Mouse (Mus musculus): ENCODE results near the gene St8sia4.
"Not testable (repeated sequence)": the region's sequence is repeated elsewhere in the genome, so short reads cannot be mapped to it uniquely, and the experiment has no call there.

Gene St8sia4

DNA sequence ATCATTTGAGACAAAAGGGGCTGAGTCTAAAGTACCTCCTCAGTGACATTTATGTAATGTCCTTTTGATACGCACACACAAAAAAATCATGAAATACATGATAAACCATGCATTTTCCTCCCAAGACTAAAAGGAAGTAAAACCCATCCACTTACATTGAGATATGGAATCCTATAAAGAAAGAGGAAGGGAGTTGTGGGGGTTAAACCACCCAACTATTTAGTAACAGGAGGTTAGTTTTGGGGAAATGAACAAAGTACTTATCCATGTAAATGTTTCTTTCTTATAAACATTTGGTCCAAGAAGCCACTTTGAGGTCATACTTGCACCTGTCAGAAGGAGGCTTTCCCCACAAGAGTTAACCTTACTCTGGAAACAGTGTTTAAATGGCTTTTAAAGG, 69.3 kb downstream of the St8sia4 start:
- intact Hi-C loops (cut with DNase I) = no loop called here

DNA sequence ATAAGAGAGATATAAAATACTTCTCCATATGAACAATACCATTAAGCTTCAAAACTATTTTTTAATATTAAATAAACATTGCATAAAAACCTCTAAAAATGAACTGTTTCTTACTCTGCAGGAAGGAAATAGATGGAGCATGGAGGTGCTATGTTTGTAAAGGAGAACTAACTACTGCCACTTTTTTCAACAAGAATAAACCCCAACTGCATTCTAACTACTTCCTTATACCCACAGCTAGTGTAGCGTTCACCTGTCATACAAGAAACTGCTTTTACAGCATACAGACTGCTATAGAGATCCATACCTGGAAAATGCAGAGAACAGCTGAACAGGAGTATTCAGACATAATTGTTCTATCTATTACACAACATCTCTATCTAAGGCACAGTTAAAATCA, 70.5 kb downstream of the St8sia4 start:
- intact Hi-C loops (cut with DNase I) = no loop called here

DNA sequence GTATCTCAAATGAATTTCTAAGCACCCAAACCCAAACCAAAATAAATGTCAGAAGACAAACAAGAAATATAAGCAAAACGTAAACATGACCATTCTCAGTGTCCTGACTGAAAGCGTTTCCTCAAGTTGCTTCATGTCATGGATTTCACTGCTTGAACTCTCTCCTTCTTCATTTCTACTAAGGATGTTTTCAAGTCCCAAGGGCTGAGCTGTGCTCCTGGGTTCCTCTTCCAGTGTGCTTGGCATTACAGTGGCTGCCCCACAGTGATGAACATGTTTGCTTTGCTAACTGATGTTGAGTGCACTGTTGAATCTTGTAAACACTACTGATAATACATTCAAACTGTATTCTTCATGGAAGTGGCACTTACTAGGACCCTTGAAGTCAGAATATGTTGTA, 76.3 kb downstream of the St8sia4 start:
- intact Hi-C loops (cut with DNase I) = no loop called here

DNA sequence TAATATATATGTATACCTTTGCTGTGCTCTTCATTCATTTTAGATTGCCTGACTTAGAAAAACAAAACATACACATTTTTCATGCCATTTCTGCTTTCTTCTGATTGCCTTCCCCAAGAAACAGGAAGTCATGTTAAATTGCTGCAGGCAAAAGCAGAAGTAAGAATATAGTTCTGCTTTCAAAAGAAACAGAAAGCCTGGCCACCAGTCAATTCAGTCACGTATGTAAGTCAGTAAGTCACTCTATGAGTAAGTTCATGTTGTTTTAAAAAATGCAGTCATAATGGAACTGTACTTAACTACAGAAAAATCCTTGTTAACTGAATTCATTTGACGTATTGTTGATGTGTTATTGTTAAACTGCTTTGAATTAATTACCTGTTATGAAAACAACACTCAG, 77.3 kb downstream of the St8sia4 start:
- intact Hi-C loops (cut with DNase I) = no loop called here

DNA sequence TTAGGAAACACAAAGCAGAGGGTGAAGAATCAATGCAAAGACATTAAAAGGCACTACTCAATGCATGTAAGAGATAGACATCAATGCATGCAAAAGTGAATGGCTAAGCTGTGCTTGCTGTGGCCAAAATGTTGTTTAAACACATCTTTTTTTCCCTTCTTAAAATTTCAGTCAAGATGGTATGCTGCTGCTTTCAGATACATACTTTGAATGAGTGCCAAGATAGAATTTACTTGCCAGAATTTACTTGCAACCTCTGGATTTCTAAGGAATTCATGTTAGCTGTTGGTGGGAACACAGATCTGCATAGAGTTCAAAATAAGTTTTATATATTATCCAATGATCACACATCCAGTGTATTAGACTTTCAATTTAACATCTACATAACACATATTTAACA, 77.9 kb downstream of the St8sia4 start:
- intact Hi-C loops (cut with DNase I) = no loop called here

DNA sequence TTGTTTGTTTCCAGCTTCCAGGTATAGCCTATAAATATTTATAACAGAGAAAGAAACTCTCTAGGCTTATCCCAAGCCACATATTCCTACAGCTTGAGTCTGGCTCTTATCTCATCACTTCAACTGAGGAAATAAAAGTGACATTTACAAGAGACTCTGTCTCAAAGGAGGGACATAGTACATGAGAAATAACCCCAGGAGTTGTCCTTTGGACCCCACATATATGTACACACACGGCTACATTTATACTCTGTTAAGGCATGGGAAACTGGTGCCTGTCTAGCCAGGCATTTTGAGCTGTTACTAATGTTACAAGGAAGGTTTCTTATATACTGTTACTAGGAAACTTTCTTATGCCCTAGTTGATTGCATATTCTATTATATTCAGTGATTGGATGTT, 84.1 kb downstream of the St8sia4 start:
- intact Hi-C loops (cut with DNase I) = no loop called here

DNA sequence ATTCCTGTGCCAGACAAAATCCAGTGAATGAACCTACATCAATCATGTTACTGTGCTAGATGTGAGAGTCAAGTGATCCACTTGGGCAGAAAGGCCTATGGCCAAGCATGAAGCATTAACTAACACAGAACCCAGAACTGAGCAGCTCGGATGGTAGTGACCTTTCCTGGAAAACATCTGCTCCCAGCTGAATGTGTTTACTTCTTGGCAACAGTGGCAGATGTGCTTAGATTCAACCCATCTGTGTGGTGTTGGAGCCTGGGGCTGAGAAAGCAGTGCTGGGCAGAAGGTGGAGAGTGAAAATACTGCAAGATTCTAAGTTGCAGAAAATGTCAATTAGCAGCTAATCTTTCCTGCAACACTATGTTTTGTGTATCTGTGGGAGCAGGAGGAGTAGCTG, 85.1 kb downstream of the St8sia4 start:
- intact Hi-C loops (cut with DNase I) = no loop called here

DNA sequence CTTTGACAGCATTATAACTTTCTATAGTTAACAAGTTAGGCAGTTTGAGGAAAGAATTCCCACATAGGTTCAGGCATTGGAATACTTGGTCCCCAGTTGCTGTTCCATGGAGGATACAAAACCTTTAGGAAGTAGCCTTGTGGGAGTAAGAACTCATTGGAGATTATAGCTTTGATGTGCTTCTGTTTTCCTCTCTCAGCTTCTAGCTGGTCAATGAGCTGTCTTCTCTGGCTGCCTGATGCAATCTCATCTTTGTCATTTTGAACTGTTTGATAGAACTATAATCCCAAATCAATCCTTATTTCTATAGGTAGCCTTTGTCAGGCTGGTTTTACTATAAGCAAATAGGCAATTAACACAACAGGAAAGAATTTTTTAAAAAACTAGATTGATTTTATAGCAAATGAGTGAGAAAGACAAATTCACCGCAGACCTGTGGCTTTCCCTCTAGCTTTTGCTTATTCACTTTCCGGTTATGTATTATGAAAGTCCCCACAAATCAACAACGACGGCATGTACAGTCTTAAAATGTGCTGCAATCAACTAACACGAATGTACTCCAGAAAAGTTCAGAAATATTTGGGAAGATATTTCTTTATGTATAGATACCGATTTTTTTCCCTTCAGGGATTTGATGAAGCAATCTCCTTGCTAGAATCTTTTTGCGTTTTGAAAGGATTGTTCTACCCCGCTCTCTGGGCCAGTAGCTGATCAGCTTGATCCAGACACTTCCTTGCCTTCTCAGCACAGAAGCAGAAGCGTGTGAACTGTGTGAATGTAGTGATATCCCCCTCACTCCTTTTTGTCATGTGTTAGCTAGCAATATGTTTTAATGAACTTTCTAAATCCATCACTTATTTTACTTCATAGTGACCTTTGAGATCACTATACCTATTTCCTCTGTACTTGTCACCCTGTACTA, 94.5 kb downstream of the St8sia4 start:
- intact Hi-C loops (cut with DNase I) = no loop called here

DNA sequence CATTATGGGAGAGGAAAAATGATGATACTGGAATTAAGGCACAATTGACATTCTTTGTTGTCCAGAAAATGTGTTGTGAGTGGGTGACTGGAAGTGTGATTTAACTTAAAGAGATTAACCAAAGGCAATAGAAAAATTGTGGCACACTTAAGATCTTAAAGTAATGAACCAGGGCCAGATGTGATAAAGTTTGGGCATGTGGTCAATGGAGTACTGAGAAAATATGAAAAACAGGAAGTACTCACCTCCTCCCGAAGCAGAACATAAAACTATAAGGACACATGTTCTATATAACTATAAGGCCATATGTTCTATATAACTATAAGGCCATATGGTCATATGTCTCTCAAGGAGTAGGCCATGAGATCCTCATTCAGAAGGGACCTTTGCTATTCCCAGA, 96.3 kb downstream of the St8sia4 start:
- intact Hi-C loops (cut with DNase I) = no loop called here

DNA sequence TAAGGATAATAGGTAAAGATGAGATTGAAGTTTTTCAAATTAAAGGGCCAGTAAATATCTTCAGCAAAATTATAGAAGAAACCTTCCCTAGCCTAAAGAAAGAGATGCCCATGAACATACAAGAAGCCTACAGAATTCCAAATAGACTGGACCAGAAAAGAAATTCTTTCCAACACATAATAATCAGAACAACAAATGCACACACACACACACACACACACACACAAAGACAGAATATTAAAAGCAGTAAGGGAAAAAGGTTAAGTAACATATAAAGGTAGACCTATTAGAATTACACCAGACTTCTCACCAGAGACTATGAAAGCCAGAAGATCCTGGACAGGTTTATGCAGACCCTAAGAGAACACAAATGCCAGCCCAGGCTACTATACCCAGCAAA, 112.8 kb downstream of the St8sia4 start:
- intact Hi-C loops (cut with DNase I) = not testable (repeated sequence)

DNA sequence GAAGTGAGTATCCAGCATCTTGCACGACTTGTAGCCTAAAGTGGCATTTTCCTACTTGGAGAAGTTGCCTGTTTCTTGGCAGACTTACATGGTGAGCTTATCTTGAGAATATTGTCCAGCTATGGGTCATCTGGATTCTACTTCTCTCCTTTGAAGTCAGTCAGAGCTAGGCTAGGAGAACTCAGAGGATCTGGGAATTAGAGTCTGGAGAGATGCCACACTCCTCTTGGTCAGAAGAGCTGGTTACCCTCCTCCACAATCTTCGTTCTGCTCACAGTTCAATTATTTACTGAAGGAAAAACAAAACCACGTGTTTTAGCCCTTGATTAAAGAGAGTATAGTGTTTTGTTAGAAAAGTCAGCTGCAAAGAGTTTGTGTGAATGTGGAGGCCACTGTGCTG, 125.9 kb downstream of the St8sia4 start:
- intact Hi-C loops (cut with DNase I) = no loop called here

Data from adrenal gland (tissue).